Mouse (Mus musculus) layer of hippocampus, adult 2 months (tissue): ENCODE results near the gene Sgtb. TPM values are rescaled to one million over a fixed set of nuclear protein-coding genes. Genes with fewer than 3 reads are reported as not detected.
A peak's percentile ranks its signal among the peaks of the same experiment; 100 is the strongest.

Source experiments
- DNase-seq, 2 experiments: peaks; one replicate each; pipeline ENCODE4 v3.0.0; 2022; ENCODE audit warnings: low spot score in 2 of 2
- H3K27ac ChIP-seq: fragments of 200-600 bp; 2 replicates; pipeline ENCODE4 v1.8.1; 2022
- H3K4me3 ChIP-seq: fragments of 200-600 bp; 2 replicates; pipeline ENCODE4 v1.8.1; 2022; ENCODE audit warnings: mild to moderate bottlenecking
- CTCF ChIP-seq: fragments of 200-600 bp; conservative IDR thresholded peaks from 2 replicates; pipeline ENCODE4 v1.8.1; 2022; ENCODE audit warnings: antibody characterized with exemption, mild to moderate bottlenecking, moderate library complexity
- total RNA-seq, 2 experiments: library from RNA; stranded (reverse); gene quantifications; 2 replicates each; pipeline ENCODE4 v1.2.3; 2021

Sgtb gene
- total RNA-seq, 2 experiments from 2014 or later: 72.5 to 81.0 TPM

DNA sequence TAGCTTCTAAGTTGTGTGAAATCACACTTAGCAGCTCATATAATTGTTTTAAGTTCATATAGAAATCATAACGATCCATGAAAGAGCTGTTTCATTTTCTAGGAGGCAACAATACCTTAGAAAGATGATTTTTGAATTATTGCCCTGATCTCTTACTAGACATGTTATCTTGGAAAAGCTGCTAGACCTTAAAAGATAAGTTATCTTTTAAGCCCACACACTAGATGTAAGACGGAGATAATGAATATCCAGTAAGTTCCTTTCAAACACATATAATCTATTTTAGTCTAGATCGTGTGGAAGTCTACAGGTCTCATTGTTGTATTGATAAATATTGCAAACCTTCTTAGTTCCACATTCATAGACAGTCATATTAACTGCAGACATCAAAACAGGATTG, 67.3 kb downstream of the Sgtb start:
- peak overlapping the region; percentile 67 for H3K4me3 ChIP-seq
- TF ChIP-seq CTCF: no peak
- no peak overlapping the region for H3K27ac ChIP-seq
- DNase-seq: no peak

DNA sequence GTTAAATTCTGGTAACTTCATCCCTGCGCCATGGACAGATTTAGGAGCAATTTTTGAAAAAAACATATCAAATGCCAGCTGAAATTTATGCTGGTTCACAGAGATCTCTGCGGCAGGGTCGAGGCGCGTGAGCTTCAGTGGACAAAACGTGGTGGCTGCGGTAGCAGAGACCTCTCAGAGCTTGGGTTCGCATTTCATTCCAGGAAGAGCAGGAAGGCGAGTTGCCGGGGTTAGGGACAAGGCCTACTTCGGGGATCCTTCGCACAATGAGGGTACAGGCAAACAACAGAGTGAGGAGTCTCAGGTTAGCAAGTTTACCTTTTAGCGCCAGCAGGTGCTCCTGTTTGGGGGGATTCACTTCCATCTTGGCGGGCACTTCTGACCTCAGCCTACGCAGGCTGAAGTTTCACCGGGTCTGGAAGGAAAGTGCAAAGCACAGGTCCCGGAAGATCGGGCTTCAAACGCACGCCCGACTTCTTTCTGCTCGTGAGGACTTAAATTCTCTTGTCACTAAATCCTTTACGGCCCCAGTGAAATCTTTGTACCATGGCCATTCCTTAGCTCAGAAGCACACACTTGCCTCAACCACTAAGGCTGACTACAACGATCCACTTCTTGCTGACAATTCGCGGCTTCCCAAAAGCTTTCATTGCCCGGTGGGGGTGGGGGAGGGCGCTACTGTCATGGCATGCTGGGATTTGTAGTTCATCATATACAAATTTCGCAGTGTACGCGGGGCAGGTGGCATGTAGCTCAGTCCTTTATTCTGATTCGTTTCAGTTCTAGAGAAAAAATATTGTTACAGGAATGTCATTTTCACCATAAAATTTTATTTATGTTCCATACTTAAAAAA, 68.5 kb downstream of the Sgtb start, which contains the start of gene Trappc13:
Trappc13 (minus strand) TSS at position 674 of the 854 bp plus-strand sequence.
- DNase-seq: peak; percentile 80 to 85
- Histone ChIP-seq H3K27ac (peak within 1 kb of the TSS; percentile 91), H3K4me3 (peak within 1 kb of the TSS; percentile 67)
- no peak for TF ChIP-seq CTCF

DNA sequence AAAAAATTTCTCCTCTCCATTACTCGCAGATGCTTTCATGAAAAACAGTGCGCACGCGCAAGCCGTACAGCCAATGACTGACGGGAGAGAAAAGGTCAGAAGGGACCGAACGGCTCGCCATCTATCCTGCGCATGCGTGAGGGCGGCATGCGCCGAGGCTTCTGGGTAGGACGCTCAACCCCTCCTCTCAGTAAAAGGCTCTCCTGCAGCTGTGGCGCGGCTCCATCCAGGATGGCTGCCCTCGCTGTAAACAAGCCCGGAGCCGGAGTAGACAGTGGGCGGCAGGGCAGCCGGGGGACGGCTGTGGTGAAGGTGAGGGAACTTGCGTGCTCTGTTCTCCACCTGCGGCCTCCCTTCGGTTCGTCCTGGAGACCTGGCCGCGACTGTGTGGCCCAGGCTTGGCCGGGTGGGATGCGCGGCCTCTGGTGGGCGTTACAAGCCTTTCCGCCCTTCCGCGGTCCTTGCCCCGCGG, 69.1 kb downstream of the Sgtb start, which contains the start of gene Trim23:
Trim23 (plus strand) TSS at position 148 of the 472 bp plus-strand sequence.
- TF ChIP-seq CTCF: peak; percentile 50
- Histone ChIP-seq H3K27ac (peak within 1 kb of the TSS; percentile 91), H3K4me3 (peak within 1 kb of the TSS; percentile 67)
- DNase-seq: peak; percentile 95 to 98

DNA sequence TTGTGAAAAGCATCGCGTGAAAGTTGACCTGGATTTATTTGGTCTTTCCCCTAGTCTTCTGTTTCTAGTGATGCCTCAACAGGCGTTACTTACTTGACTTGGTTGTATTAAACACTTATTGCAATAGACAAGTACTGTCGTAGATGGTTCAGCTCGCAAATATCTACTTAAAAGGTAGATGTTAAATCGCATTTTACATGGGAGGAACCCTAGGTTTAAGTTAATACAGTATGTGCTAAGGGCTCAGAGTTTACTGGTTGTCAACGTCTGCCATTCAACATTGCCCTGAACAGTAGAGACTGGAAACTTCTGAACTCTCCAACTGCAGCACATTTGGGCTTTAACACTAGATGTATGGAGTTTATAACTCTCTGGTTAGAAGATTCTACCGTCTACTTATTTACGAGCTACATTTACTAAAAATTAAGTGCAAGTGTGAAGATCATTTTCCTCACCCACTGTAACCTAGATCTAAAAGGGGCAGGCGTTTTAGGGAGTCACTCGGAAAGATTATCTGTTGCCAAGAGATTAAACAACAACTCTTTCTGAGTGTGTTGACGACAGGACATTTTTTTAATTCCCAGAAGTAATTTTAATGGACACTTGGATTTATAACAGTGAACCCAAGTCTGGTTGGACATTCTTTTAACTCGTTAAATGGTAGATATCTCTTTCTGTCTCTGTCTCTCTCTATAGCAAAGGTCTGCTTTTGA, 69.8 kb downstream of the Sgtb start:
- Histone ChIP-seq H3K4me3 (peak overlapping the region; percentile 67), H3K27ac (peak overlapping the region; percentile 91)
- no peak for DNase-seq
- TF ChIP-seq CTCF: no peak

DNA sequence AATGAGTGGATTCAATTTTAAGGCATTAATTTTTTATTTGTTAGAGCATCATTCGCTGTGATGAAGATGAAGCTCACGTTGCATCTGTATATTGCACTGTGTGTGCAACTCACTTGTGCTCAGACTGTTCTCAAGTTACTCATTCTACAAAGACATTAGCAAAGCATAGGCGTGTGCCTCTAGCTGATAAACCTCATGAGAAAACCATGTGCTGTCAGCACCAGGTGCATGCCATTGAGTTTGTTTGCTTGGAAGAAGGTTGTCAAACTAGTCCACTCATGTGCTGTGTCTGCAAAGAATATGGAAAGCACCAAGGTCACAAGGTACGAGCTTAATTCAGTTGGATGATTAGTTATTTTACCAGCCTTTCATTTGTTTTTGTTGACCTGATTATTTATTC, 77.8 kb downstream of the Sgtb start:
- TF ChIP-seq CTCF: no peak
- no peak overlapping the region for H3K4me3 ChIP-seq
- no peak for DNase-seq
- no peak overlapping the region for H3K27ac ChIP-seq

Other genes starting within 250 kb of the Sgtb start
- 10 to 100 TPM; 43.0 to 43.7 TPM for gene Erbin, start 189.2 kb upstream of the Sgtb start, total RNA-seq
- gene Nln, start 127 bp upstream of the Sgtb start, total RNA-seq: 10 to 100 TPM; 20.6 to 20.7 TPM
- gene Trappc13, start 68.7 kb downstream of the Sgtb start, total RNA-seq: 10 to 100 TPM; 54.5 to 55.1 TPM
- gene Trim23, start 69.1 kb downstream of the Sgtb start, total RNA-seq: 10 to 100 TPM; 59.9 to 60.5 TPM
- 1 to 10 TPM in 1 of 2 experiments, under 1 TPM in 1; 0.76 to 1.3 TPM for gene Cenpk, start 118.9 kb downstream of the Sgtb start, total RNA-seq
- 10 to 100 TPM; 14.8 to 17.1 TPM for gene Ppwd1, start 119.1 kb downstream of the Sgtb start, total RNA-seq
- gene Adamts6, start 178.1 kb downstream of the Sgtb start, total RNA-seq: 1 to 10 TPM; 3.8 to 4.6 TPM